Mouse (Mus musculus) E14TG2a.4 (cell line): ENCODE measurements at regions not wholly inside any gene's neighbourhood (a gene's known extent, or its start where the extent isn't known, plus 50 kb on each side); places are given as distances from the start of the nearest gene placed in this dataset.
"Not testable (repeated sequence)": the region's sequence is repeated elsewhere in the genome, so short reads cannot be mapped to it uniquely, and the experiment has no call there.

Experiments used
- H3K27me3 ChIP-seq: 2 replicates; pipeline ENCODE4 v1.6.1; 2014; ENCODE audit warnings: low read length, control low read depth; ENCODE audit not compliant: insufficient read depth
- H3K36me3 ChIP-seq: 2 replicates; pipeline ENCODE4 v1.6.1; 2014; ENCODE audit warnings: low read length, control low read depth; ENCODE audit not compliant: insufficient read depth
- H3K4me1 ChIP-seq: replicated peaks from 2 replicates; pipeline ENCODE4 v1.6.1; 2014; ENCODE audit warnings: low read depth, low read length, control low read depth
- H3K4me3 ChIP-seq: replicated peaks from 2 replicates; pipeline ENCODE4 v1.5.1; 2014; ENCODE audit warnings: mild to moderate bottlenecking, low read length
- H3K9me3 ChIP-seq: 2 replicates; pipeline ENCODE4 v1.6.1; 2014; ENCODE audit warnings: low read length, control low read depth
- CTCF ChIP-seq: conservative IDR thresholded peaks from 2 replicates; pipeline ENCODE4 v1.5.1; 2014; ENCODE audit warnings: low read length
- NANOG ChIP-seq: IDR thresholded peaks from 2 replicates; pipeline ENCODE4 v1.6.1; 2014; ENCODE audit warnings: borderline replicate concordance, low read length, mixed read lengths
- POU5F1 ChIP-seq: IDR thresholded peaks from 2 replicates; pipeline ENCODE4 v1.6.1; 2014; ENCODE audit warnings: low read length, borderline replicate concordance

DNA sequence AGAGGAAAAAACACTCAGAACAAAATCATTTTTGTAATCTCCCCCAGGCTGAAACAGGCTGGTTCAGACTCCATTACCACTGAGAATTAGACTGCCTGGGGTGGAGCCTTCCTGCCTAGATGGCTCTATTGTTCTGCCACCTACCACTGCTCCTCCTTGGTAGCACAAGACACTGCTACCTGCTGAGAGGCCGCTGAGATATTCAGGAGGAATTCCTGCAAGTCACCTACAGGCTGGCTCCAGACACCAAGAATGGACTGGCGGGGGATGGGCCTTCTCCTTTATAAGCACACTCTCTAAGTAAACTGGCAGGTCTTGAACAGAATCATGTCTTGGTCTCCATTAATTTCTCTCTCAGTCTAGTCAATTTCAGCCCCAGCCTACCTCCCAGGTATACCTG is 3289.4 kb downstream of the Gm37988 start:
- H3K9me3 ChIP-seq, result peaks cover 45% of the 10 kb centered on the region
- no peaks in the 10 kb centered on the region for H3K27me3 ChIP-seq
- H3K4me1 ChIP-seq, result 0 out of 2 replicates have a peak, but pooled peaks cover 3% of the 10 kb centered on the region
- peaks cover 8% of the 10 kb centered on the region for H3K36me3 ChIP-seq
- H3K4me3 ChIP-seq, result no peak overlapping the region
- no peak for TF ChIP-seq CTCF
- no peak for TF ChIP-seq POU5F1
- TF ChIP-seq NANOG, result peak; percentile 73

DNA sequence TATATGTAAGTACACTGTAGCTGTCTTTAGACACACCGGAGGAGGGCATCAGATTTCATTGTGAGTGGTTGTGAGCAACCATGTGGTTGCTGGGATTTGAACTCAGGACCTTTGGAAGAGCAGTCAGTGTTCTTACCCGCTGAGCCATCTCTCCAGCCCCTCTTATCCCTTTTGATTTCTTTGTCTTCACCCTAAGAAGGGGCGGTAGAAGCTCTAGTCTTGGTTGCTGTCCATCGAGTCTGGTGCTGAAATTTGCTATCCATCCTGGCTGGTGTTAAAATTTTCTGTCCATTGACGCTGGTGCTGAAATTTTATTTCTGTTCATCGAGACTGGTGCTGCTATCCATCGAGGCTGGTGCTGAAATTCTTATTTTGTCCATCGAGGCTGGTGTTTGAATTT is 3290.9 kb upstream of the A830018L16Rik start:
- not testable (repeated sequence) for H3K27me3 ChIP-seq, H3K9me3 ChIP-seq, H3K36me3 ChIP-seq, H3K4me3 ChIP-seq, H3K4me1 ChIP-seq

DNA sequence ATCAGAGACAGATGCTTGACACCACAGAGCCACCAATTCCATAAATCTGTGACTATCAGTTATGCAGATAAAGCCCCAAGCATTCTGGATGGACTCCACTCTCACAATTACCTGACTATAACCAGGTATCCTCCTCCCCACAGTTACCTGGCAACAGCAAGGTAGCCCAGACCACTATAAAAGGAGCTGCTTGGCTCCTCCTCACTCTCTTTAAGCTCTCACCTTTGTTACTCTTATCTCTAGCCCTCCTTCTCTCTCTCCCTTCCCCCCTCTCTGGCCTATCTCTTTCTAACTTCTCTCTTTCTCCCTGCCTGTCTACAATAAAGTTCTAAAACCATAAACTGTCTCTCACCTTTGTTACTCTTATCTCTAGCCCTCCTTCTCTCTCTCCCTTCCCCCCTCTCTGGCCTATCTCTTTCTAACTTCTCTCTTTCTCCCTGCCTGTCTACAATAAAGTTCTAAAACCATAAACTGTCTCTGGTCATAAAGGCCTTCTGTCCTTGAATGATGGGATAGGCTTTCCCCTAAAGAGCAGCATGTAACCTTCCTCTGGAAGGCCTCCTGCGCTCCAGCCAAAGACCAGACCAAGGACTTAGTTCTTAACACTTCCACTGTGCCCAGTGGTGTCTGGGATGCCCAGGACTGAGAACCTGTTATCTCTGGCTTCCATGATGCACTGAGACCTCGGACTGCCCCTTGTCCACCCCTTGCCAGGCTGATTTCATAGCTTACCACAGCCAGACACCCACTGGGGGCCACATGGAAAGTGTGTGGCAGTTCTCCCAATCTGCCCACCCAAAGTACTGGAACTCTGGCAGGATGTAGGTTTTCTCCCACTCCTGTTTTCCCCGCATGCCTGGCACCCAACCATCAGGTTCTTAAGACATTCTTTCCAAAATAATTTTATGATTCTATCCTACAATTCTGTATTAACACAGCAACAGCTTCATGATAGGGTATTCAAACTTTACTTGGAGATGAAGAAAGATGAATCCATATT is 3279.2 kb upstream of the A830018L16Rik start:
- H3K4me1 ChIP-seq, H3K4me3 ChIP-seq, H3K27me3 ChIP-seq, H3K36me3 ChIP-seq: not testable (repeated sequence)
- peaks cover 13% of the 10 kb centered on the region for H3K9me3 ChIP-seq

DNA sequence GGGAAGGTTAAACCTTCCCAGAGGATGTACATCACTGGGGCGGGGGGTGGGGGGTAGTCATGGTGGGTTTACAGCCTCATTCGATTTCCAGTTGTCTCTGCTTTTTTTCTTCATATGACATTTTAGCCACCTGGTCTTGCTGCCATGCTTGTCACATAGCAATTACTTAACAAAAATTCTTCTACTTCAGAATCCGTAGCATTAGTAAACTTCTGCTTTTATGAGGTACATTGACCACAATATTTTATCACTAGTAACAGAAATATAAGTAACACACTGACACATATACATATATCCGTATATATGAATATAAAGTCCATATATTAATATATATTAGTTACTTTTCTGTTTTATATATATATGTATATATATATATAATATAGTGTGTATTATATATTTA is 3271.3 kb upstream of the A830018L16Rik start:
- no peak overlapping the region for H3K4me3 ChIP-seq
- H3K36me3 ChIP-seq, result no peaks in the 10 kb centered on the region
- no peaks in the 10 kb centered on the region for H3K27me3 ChIP-seq
- no peaks in the 10 kb centered on the region for H3K4me1 ChIP-seq
- no peak for TF ChIP-seq CTCF
- no peak for TF ChIP-seq NANOG
- H3K9me3 ChIP-seq, result no peaks in the 10 kb centered on the region; the same call in 1 of the 2 replicates

DNA sequence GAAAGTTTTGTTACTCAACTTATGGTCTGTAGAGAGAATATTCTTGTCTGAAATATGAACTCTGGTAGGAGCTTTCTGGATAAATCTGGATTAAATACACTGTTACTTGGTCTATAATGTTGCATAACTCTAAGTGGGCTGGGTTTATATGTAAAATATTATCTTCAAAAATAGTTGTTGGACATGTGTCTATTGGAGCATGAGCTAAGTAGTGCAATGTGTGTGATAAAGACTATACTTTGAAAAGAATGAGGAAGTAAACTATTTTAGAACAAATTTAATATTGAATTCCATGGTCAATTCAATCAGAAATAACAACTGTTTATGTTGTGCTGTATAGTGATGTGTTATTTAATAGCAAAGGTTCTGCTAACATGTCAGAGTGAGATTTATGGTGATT is 3240.7 kb upstream of the A830018L16Rik start:
- TF ChIP-seq CTCF (no peak), POU5F1 (no peak), NANOG (no peak)
- Histone ChIP-seq H3K27me3 (no peaks in the 10 kb centered on the region), H3K36me3 (no peaks in the 10 kb centered on the region), H3K4me1 (no peaks in the 10 kb centered on the region), H3K4me3 (no peak overlapping the region), H3K9me3 (peaks cover 14% of the 10 kb centered on the region)
